Mouse (Mus musculus) liver, postnatal 0 days (tissue): ENCODE data around the gene Rtn3.

ENCODE experiments used
- CTCF ChIP-seq: sonication (generic); IDR thresholded peaks from 2 replicates; pipeline ENCODE4 v1.5.1; 2016; ENCODE audit warnings: antibody characterized with exemption, low read depth
- EP300 ChIP-seq: IDR thresholded peaks from 2 replicates; pipeline ENCODE4 v1.6.1; 2016; ENCODE audit warnings: antibody characterized with exemption, low read depth, mild to moderate bottlenecking

DNA sequence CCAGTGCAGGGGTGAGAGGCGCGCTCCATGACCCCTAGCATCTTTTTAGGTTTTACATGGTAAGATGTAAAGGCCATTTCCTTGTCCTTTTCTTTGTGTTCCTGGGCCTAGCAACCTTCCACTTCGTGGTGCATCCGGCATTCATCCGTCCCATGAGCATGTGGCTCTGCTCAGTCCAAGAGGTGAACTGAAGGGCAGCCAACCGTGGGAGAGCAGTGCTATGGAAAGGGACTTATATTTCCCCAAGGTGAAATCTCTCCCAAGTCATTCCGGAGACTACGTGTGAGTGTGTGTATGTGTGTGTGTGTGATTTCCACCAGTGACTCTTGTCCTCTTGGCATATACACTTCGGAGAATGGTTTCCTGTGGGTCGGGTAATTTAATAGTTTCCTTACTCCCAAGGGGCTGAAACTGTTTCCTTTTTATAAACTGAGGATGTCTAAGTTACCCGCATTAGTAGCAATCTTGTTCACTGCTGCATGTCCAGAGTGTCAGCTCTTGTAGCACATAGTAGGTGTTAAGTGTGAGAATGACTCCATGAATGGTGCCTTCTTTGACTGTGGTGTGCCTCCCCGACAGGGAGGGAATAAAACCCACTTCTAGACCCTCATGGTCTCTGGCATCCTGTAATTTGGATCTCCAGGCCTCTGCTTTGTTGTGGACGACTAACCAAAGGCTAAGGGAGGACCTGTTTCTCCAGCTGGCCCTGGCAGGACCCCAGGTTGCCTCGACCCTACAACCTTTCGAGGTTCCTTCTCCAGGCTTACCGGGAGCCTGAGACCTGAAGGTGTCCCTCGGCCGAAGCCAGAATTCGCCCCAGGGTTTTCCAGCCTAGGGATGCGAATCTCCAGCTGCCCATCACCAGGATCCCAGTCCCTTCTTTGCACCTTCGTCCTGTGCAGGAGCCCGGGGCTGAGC lies 66.9 kb downstream of the Rtn3 start:
- TF ChIP-seq CTCF, result no peak
- no peak for TF ChIP-seq EP300
